Mouse (Mus musculus): Measurements from ENCODE around the gene Tstd1.

The Tstd1 gene

GRCm38 (mm10) chr1:171452923-171453322 lies 34.3 kb downstream of the Tstd1 start:
- DNase-seq (ENCODE audit: low read depth, low spot score), result no peak

- no peak for DNase-seq (ENCODE audit: low read depth, low spot score)
Measured at GRCm38 (mm10) chr1:171454926-171455325, 36.3 kb downstream of the Tstd1 start.

GRCm38 (mm10) chr1:171457568-171457967 lies 38.9 kb downstream of the Tstd1 start:
- no peak for DNase-seq (ENCODE audit: low read depth, low spot score)

- no peak for DNase-seq (ENCODE audit: low read depth, low spot score)
Measured at GRCm38 (mm10) chr1:171459791-171460190, 41.1 kb downstream of the Tstd1 start.

- no peak for DNase-seq (ENCODE audit: low read depth, low spot score)
Measured at GRCm38 (mm10) chr1:171460551-171461503, 42.2 kb downstream of the Tstd1 start.

- no peak for DNase-seq (ENCODE audit: low read depth, low spot score)
Measured at GRCm38 (mm10) chr1:171463133-171463532, 44.5 kb downstream of the Tstd1 start.

- DNase-seq (ENCODE audit: low read depth, low spot score), result no peak
Measured at GRCm38 (mm10) chr1:171465749-171466412, 47.2 kb downstream of the Tstd1 start.

- no peak for DNase-seq (ENCODE audit: low read depth, low spot score)
Measured at GRCm38 (mm10) chr1:171466565-171466964, 47.9 kb downstream of the Tstd1 start.

- DNase-seq (ENCODE audit: low read depth, low spot score), result no peak
Measured at GRCm38 (mm10) chr1:171469678-171470077, 51.0 kb downstream of the Tstd1 start.
